8 mouse cellular contexts compared by ENCODE assay signal in genomic region chr16:33061400-33061799, GRCm38 (mm10). TPM values are rescaled to one million over a fixed set of nuclear protein-coding genes. Genes with fewer than 3 reads are reported as not detected.
A peak's percentile ranks its signal among the peaks of the same experiment; 100 is the strongest.
DNase-seq lines count a peak whose midpoint lies in the region; ATAC-seq lines count a peak whose summit lies in the region.

No protein-coding gene starts in this region.

- ATAC-seq in heart, embryonic 12.5 days (ENCODE audit: insufficient number of reproducible peaks, low FRiP score) = no peak
- ATAC-seq in hindbrain, embryonic 14.5 days (ENCODE audit: low FRiP score) = no peak
- no peak for ATAC-seq in midbrain, embryonic 13.5 days

- H3K9me3 ChIP-seq in heart, embryonic 12.5 days (replicated peaks) = no peaks in the 10 kb centered on the region
- H3K9me3 ChIP-seq in hindbrain, embryonic 14.5 days (ENCODE audit: control insufficient read depth, low read length) = no peaks in the 10 kb centered on the region
- H3K9me3 ChIP-seq in midbrain, embryonic 13.5 days = no peaks in the 10 kb centered on the region

- H3K27me3 ChIP-seq in heart, embryonic 12.5 days (replicated peaks) = no peaks in the 10 kb centered on the region
- no peaks in the 10 kb centered on the region for H3K27me3 ChIP-seq in hindbrain, embryonic 14.5 days (ENCODE audit: control insufficient read depth, insufficient read depth, low read length)
- no peaks in the 10 kb centered on the region for H3K27me3 ChIP-seq in midbrain, embryonic 13.5 days

- 41% methylated on average over 11 of the region's 11 CpGs for WGBS in heart, embryonic 12.5 days
- 59% methylated on average over 11 of the region's 11 CpGs for WGBS in hindbrain, embryonic 14.5 days
- 48% methylated on average over 11 of the region's 11 CpGs for WGBS in midbrain, embryonic 13.5 days

- peaks cover 32% of the 10 kb centered on the region for H3K36me3 ChIP-seq in heart, embryonic 12.5 days
- peaks cover 36% of the 10 kb centered on the region for H3K36me3 ChIP-seq in hindbrain, embryonic 14.5 days (replicated peaks; ENCODE audit: control insufficient read depth, insufficient read depth)
- H3K36me3 ChIP-seq in midbrain, embryonic 13.5 days = peaks cover 32% of the 10 kb centered on the region

- H3K4me1 ChIP-seq in heart, embryonic 12.5 days (replicated peaks) = peaks cover 23% of the 10 kb centered on the region
- peaks cover 31% of the 10 kb centered on the region for H3K4me1 ChIP-seq in hindbrain, embryonic 14.5 days (replicated peaks; ENCODE audit: control insufficient read depth, insufficient read depth, low read length)
- peaks cover 40% of the 10 kb centered on the region for H3K4me1 ChIP-seq in midbrain, embryonic 13.5 days (replicated peaks)

- no peak for DNase-seq in heart, postnatal 4 days
- peak; percentile 29 for DNase-seq in ES-CJ7 (ENCODE audit: low read depth, low spot score)
- peak; percentile 26 for DNase-seq in hindbrain, embryonic 14.5 days (ENCODE audit: low spot score)
- no peak for DNase-seq in spleen, postnatal 4 days (ENCODE audit: low spot score in 2 of 2)
- no peak for DNase-seq in urinary bladder, postnatal 36 days (ENCODE audit: low spot score in 2 of 2)
- no peak for DNase-seq in MN1 (ENCODE audit: low spot score)

- peak overlapping the region; percentile 80 for H3K4me3 ChIP-seq in heart, embryonic 12.5 days
- 0 out of 2 replicates have a peak overlapping the region, but pooled peaks have one; percentile 87 for H3K4me3 ChIP-seq in hindbrain, embryonic 14.5 days (replicated peaks; ENCODE audit: low read length)
- 0 out of 2 replicates have a peak overlapping the region, but pooled peaks have one; percentile 71 for H3K4me3 ChIP-seq in midbrain, embryonic 13.5 days (replicated peaks)

- peak overlapping the region; percentile 89; the same call in 1 of the 2 replicates for H3K27ac ChIP-seq in heart, embryonic 12.5 days (ENCODE audit: poor library complexity, severe bottlenecking)
- no peak overlapping the region for H3K27ac ChIP-seq in hindbrain, embryonic 14.5 days
- H3K27ac ChIP-seq in midbrain, embryonic 13.5 days = peak overlapping the region; percentile 83; the same call in 1 of the 2 replicates

- H3K9ac ChIP-seq in heart, embryonic 12.5 days = 0 out of 2 replicates have a peak overlapping the region, but pooled peaks have one; percentile 84
- peak overlapping the region; percentile 82; the same call in 1 of the 2 replicates for H3K9ac ChIP-seq in hindbrain, embryonic 14.5 days
- H3K9ac ChIP-seq in midbrain, embryonic 13.5 days (replicated peaks) = no peak overlapping the region

- H3K4me2 ChIP-seq in heart, embryonic 12.5 days = peak overlapping the region; percentile 78
- peak overlapping the region; percentile 62 for H3K4me2 ChIP-seq in hindbrain, embryonic 14.5 days (replicated peaks)
- H3K4me2 ChIP-seq in midbrain, embryonic 13.5 days (replicated peaks) = peak overlapping the region; percentile 86

RNA-seq across cellular contexts. Expression of gene Lmln, which starts 0.9 kb away (rescaled TPM):
- polyA plus RNA-seq in heart, embryonic 12.5 days (2016; fragmentation: Nextera tagmentation; extraction: Ambion mirVana) = 2.0 and 3.2 TPM in 2 replicates
- 1 to 10 TPM; 4.1 to 4.8 TPM for total RNA-seq in heart, postnatal 4 days (2021)
- polyA plus RNA-seq in hindbrain, embryonic 14.5 days (2014; fragmentation: Nextera tagmentation; extraction: Ambion mirVana) = 3.8 and 4.5 TPM in 2 replicates
- polyA plus RNA-seq in midbrain, embryonic 13.5 days (2015; fragmentation: Nextera tagmentation; extraction: Ambion mirVana) = 4.4 and 5.3 TPM in 2 replicates

RNA-seq across cellular contexts. Expression of gene Rpl35a, which starts 5.1 kb away (rescaled TPM):
- polyA plus RNA-seq in heart, embryonic 12.5 days (2016; fragmentation: Nextera tagmentation; extraction: Ambion mirVana) = 660 and 669 TPM in 2 replicates
- 100 to 1,000 TPM; 427 to 468 TPM for total RNA-seq in heart, postnatal 4 days (2021)
- 450 and 532 TPM in 2 replicates for polyA plus RNA-seq in hindbrain, embryonic 14.5 days (2014; fragmentation: Nextera tagmentation; extraction: Ambion mirVana)
- polyA plus RNA-seq in midbrain, embryonic 13.5 days (2015; fragmentation: Nextera tagmentation; extraction: Ambion mirVana) = 592 and 613 TPM in 2 replicates

RNA-seq across cellular contexts. Expression of gene Iqcg, which starts 5.4 kb away (rescaled TPM):
- 1.7 and 1.9 TPM in 2 replicates for polyA plus RNA-seq in heart, embryonic 12.5 days (2016; fragmentation: Nextera tagmentation; extraction: Ambion mirVana)
- total RNA-seq in heart, postnatal 4 days (2021) = under 1 TPM; 0.57 to 0.97 TPM
- polyA plus RNA-seq in hindbrain, embryonic 14.5 days (2014; fragmentation: Nextera tagmentation; extraction: Ambion mirVana) = 6.5 and 7.7 TPM in 2 replicates
- polyA plus RNA-seq in midbrain, embryonic 13.5 days (2015; fragmentation: Nextera tagmentation; extraction: Ambion mirVana) = 5.7 and 5.9 TPM in 2 replicates

Comparison
In these comparisons a context has a peak if more than half of its experiments do, and no peak if none do; other contexts are left out.
1. DNase-seq: peak in ES-CJ7 (single experiment) and hindbrain, embryonic 14.5 days (single experiment); none in heart, postnatal 4 days (single experiment), spleen, postnatal 4 days (0 of 2), urinary bladder, postnatal 36 days (0 of 2) and MN1 (single experiment).
2. Peak in every context shown above with its lines, with median percentiles within 50 percentile points of each other: H3K4me2 ChIP-seq and H3K4me3 ChIP-seq.